Comparison of ENCODE assay signal across 8 mouse cellular contexts in genomic region chr2:25305587-25306359, GRCm38 (mm10). TPM values are rescaled to one million over a fixed set of nuclear protein-coding genes. Genes with fewer than 3 reads are reported as not detected.
DNase-seq lines count a peak whose midpoint lies in the region; ATAC-seq and TF ChIP-seq lines count a peak whose summit lies in the region.
"Had no signal": no experiment of that assay in that cellular context is flagged by ENCODE, and none has a peak within 500 bp of the region (broad histone marks: within the 10 kb centered on the region; RNA-seq: fewer than 3 reads in every experiment).

No protein-coding gene starts in this region.

- ATAC-seq in intestine, embryonic 15.5 days, result no peak
- ATAC-seq in neural tube, embryonic 13.5 days (ENCODE audit: low read depth), result 0 out of 2 replicates have a peak, but pooled peaks have one; percentile 17

- H3K27ac ChIP-seq in layer of hippocampus, adult 2 months, result peak overlapping the region; percentile 51; the same call in 1 of the 2 replicates
- H3K27ac ChIP-seq in forebrain, embryonic 10.5 days, result peak overlapping the region; percentile 72; the same call in 1 of the 2 replicates
- H3K27ac ChIP-seq in intestine, embryonic 15.5 days, result no peak overlapping the region
- no peak overlapping the region; the same call in 1 of the 2 replicates for H3K27ac ChIP-seq in neural tube, embryonic 13.5 days (replicated peaks)

- no peak for TF ChIP-seq CTCF in layer of hippocampus, adult 2 months (conservative IDR thresholded peaks at IDR 0.05)

- H3K9me3 ChIP-seq in forebrain, embryonic 10.5 days, result no peaks in the 10 kb centered on the region
- no peaks in the 10 kb centered on the region for H3K9me3 ChIP-seq in intestine, embryonic 15.5 days
- no peaks in the 10 kb centered on the region for H3K9me3 ChIP-seq in neural tube, embryonic 13.5 days

- H3K4me1 ChIP-seq in forebrain, embryonic 10.5 days, result peaks cover 17% of the 10 kb centered on the region
- peaks cover 7% of the 10 kb centered on the region; the same call in 1 of the 2 replicates for H3K4me1 ChIP-seq in intestine, embryonic 15.5 days (replicated peaks)
- peaks cover 17% of the 10 kb centered on the region for H3K4me1 ChIP-seq in neural tube, embryonic 13.5 days (replicated peaks)

- no peak for DNase-seq in layer of hippocampus, adult 2 months (ENCODE audit: low spot score in 2 of 2)
- DNase-seq in layer of hippocampus, adult 9-10 months (ENCODE audit: low spot score), result no peak
- no peak for DNase-seq in forebrain, embryonic 10.5 days (ENCODE audit: extremely low spot score, low spot score)
- no peak for DNase-seq in thymus, postnatal 10 days (ENCODE audit: low spot score in 2 of 2)
- no peak for DNase-seq in layer of hippocampus, postnatal 10 days (ENCODE audit: low spot score in 2 of 2)

- H3K27me3 ChIP-seq in forebrain, embryonic 10.5 days (ENCODE audit: poor library complexity, severe bottlenecking), result peaks cover 80% of the 10 kb centered on the region
- H3K27me3 ChIP-seq in intestine, embryonic 15.5 days (replicated peaks), result peaks cover 52% of the 10 kb centered on the region
- H3K27me3 ChIP-seq in neural tube, embryonic 13.5 days, result peaks cover 83% of the 10 kb centered on the region

- no peak overlapping the region; the same call in 1 of the 2 replicates for H3K4me3 ChIP-seq in layer of hippocampus, adult 2 months
- H3K4me3 ChIP-seq in forebrain, embryonic 10.5 days, result peak overlapping the region; percentile 54
- peak overlapping the region; percentile 47 for H3K4me3 ChIP-seq in intestine, embryonic 15.5 days (replicated peaks)
- H3K4me3 ChIP-seq in neural tube, embryonic 13.5 days, result peak overlapping the region; percentile 45

- 50% methylated on average over 14 of the region's 14 CpGs for WGBS in forebrain, embryonic 10.5 days
- WGBS in intestine, embryonic 15.5 days, result 47% methylated on average over 14 of the region's 14 CpGs
- WGBS in neural tube, embryonic 13.5 days, result 47% methylated on average over 14 of the region's 14 CpGs

- peak overlapping the region; percentile 46 for H3K9ac ChIP-seq in intestine, embryonic 15.5 days
- H3K9ac ChIP-seq in neural tube, embryonic 13.5 days, result peak overlapping the region; percentile 66; the same call in 1 of the 2 replicates

- H3K36me3 ChIP-seq in forebrain, embryonic 10.5 days (replicated peaks), result no peaks in the 10 kb centered on the region
- no peaks in the 10 kb centered on the region for H3K36me3 ChIP-seq in intestine, embryonic 15.5 days
- H3K36me3 ChIP-seq in neural tube, embryonic 13.5 days, result peaks cover 47% of the 10 kb centered on the region

- H3K4me2 ChIP-seq in intestine, embryonic 15.5 days (replicated peaks), result peak overlapping the region; percentile 96
- peak overlapping the region; percentile 74 for H3K4me2 ChIP-seq in neural tube, embryonic 13.5 days

RNA-seq across cellular contexts. Expression of gene Grin1, which starts 13.2 kb away (rescaled TPM):
- total RNA-seq in layer of hippocampus, adult 2 months (2021), result 100 to 1,000 TPM; 443 to 449 TPM
- 0.87 and 1.3 TPM in 2 replicates for polyA plus RNA-seq in forebrain, embryonic 10.5 days (2016; fragmentation: Nextera tagmentation; extraction: Ambion mirVana)
- 1.4 TPM in 2 replicates for polyA plus RNA-seq in intestine, embryonic 15.5 days (2015; fragmentation: Nextera tagmentation; extraction: Ambion mirVana)
- polyA plus RNA-seq in neural tube, embryonic 13.5 days (2015; fragmentation: Nextera tagmentation; extraction: Ambion mirVana), result 27.1 and 30.2 TPM in 2 replicates
- 100 to 1,000 TPM; 345 to 348 TPM for total RNA-seq in layer of hippocampus, postnatal 10 days (2021)

RNA-seq across cellular contexts. Expression of gene Lrrc26, which starts 16.1 kb away (rescaled TPM):
- total RNA-seq in layer of hippocampus, adult 2 months (2021), result not detected
- polyA plus RNA-seq in forebrain, embryonic 10.5 days (2016; fragmentation: Nextera tagmentation; extraction: Ambion mirVana), result not detected in 2 replicates
- polyA plus RNA-seq in intestine, embryonic 15.5 days (2015; fragmentation: Nextera tagmentation; extraction: Ambion mirVana), result 0.43 and 1.8 TPM in 2 replicates
- polyA plus RNA-seq in neural tube, embryonic 13.5 days (2015; fragmentation: Nextera tagmentation; extraction: Ambion mirVana), result not detected in 2 replicates
- not detected for total RNA-seq in layer of hippocampus, postnatal 10 days (2021)
- total RNA-seq: left cerebral cortex, postnatal 10 days had no signal

RNA-seq across cellular contexts. Expression of gene Tmem210, which starts 17.8 kb away (rescaled TPM):
- not detected for total RNA-seq in layer of hippocampus, adult 2 months (2021)
- polyA plus RNA-seq in forebrain, embryonic 10.5 days (2016; fragmentation: Nextera tagmentation; extraction: Ambion mirVana), result not detected in 2 replicates
- polyA plus RNA-seq in intestine, embryonic 15.5 days (2015; fragmentation: Nextera tagmentation; extraction: Ambion mirVana), result not detected in 2 replicates
- not detected in 2 replicates for polyA plus RNA-seq in neural tube, embryonic 13.5 days (2015; fragmentation: Nextera tagmentation; extraction: Ambion mirVana)
- not detected for total RNA-seq in layer of hippocampus, postnatal 10 days (2021)
- total RNA-seq: left cerebral cortex, postnatal 10 days had no signal

RNA-seq across cellular contexts. Expression of gene Man1b1, which starts 26.4 kb away (rescaled TPM):
- 10 to 100 TPM; 56.4 to 58.0 TPM for total RNA-seq in layer of hippocampus, adult 2 months (2021)
- 53.5 and 58.9 TPM in 2 replicates for polyA plus RNA-seq in forebrain, embryonic 10.5 days (2016; fragmentation: Nextera tagmentation; extraction: Ambion mirVana)
- polyA plus RNA-seq in intestine, embryonic 15.5 days (2015; fragmentation: Nextera tagmentation; extraction: Ambion mirVana), result 40.2 and 40.8 TPM in 2 replicates
- 55.4 and 73.6 TPM in 2 replicates for polyA plus RNA-seq in neural tube, embryonic 13.5 days (2015; fragmentation: Nextera tagmentation; extraction: Ambion mirVana)
- 10 to 100 TPM; 51.3 to 59.8 TPM for total RNA-seq in layer of hippocampus, postnatal 10 days (2021)

RNA-seq across cellular contexts. Expression of gene Anapc2, which starts 33.5 kb away (rescaled TPM):
- 10 to 100 TPM; 84.6 to 84.7 TPM for total RNA-seq in layer of hippocampus, adult 2 months (2021)
- polyA plus RNA-seq in forebrain, embryonic 10.5 days (2016; fragmentation: Nextera tagmentation; extraction: Ambion mirVana), result 136 and 142 TPM in 2 replicates
- 95.8 and 103 TPM in 2 replicates for polyA plus RNA-seq in intestine, embryonic 15.5 days (2015; fragmentation: Nextera tagmentation; extraction: Ambion mirVana)
- 128 and 131 TPM in 2 replicates for polyA plus RNA-seq in neural tube, embryonic 13.5 days (2015; fragmentation: Nextera tagmentation; extraction: Ambion mirVana)
- total RNA-seq in layer of hippocampus, postnatal 10 days (2021), result 10 to 100 TPM; 82.8 to 85.3 TPM

Comparison
In these comparisons a context has a peak if more than half of its experiments do, and no peak if none do; other contexts are left out.
1. H3K27ac ChIP-seq: peak in layer of hippocampus, adult 2 months (single experiment) and forebrain, embryonic 10.5 days (single experiment); none in intestine, embryonic 15.5 days (single experiment) and neural tube, embryonic 13.5 days (single experiment).
2. RNA of gene Grin1, which starts 13.2 kb away (polyA plus RNA-seq): 27.1 to 30.2 TPM in neural tube, embryonic 13.5 days; 1.4 TPM in intestine, embryonic 15.5 days and 0.87 to 1.3 TPM in forebrain, embryonic 10.5 days; every median in the first group is over 10 times any median in the second.